Mouse (Mus musculus) megakaryocyte, embryonic 14.5 days (primary cell): ENCODE measurements around the gene Vps13d.

Source experiments
- FLI1 ChIP-seq: IDR thresholded peaks from 2 replicates; pipeline ENCODE4 v1.6.1; 2012; ENCODE audit warnings: low read length, inconsistent platforms, mixed read lengths
- GATA1 ChIP-seq: IDR thresholded peaks from 3 replicates; pipeline ENCODE4 v1.6.1; 2012; ENCODE audit warnings: mixed read lengths, low read length, inconsistent platforms, borderline replicate concordance

GRCm38 (mm10) chr4:145099344-145099743 lies 95.5 kb downstream of the Vps13d start:
- TF ChIP-seq GATA1, result no peak
- TF ChIP-seq FLI1, result no peak
